Mouse (Mus musculus) layer of hippocampus, adult 9-10 months (tissue): ENCODE measurements around the gene Rp2.
"Not testable (repeated sequence)": the region's sequence is repeated elsewhere in the genome, so short reads cannot be mapped to it uniquely, and the experiment has no call there.

ENCODE experiments used
- DNase-seq: peaks from one replicate; pipeline ENCODE4 v3.0.0; 2022; ENCODE audit warnings: low spot score

Rp2 gene

DNA sequence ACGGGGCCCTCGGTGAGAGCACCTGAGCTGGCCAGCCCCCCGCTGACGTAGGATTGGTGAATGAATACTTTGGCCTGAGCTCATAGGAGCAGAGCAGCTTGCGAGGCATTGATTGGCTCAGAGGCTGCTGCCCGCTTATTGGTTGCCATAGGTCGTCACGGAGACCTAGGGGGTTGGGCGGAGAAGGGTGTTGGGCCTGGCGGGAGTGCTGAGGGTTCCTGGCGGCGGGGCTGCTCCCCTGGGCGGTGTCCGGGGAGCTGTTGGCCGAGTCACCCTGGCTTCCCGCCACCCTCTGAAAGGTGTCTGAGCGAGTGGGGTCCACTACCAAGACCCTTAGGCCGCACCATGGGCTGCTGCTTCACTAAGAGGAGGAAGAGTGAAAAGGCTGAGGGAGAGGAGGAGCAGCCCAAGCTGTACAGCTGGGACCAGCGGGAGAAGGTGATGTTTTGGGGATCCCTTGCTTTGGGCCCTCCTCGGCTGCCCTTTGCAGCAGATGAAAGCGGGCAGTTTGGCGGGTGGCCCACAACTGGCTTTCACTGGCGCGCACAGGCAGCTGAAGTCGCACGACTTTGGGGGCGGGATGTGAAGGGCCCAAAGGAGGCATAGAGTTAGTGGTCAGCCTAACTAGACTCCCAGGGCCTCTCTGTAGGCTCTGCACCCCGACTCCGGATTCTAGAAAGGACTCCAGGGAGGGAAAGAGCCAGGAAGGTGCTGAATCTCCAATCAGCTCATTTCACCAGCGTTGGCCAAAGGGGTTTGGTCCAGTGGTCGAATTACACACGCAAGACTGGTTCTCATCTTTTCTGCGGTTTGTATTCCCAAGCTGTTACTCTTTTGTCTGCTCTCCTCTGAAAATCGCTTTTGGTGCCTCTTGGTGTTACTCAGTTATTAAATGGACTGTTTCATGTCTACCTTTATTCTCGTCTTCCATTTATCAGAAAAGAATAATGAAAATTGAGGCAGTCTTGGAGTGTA is at the start of gene Rp2:
Rp2 (plus strand) TSS at position 91 of the 975 bp plus-strand sequence.
- peak; percentile 55 for DNase-seq

DNA sequence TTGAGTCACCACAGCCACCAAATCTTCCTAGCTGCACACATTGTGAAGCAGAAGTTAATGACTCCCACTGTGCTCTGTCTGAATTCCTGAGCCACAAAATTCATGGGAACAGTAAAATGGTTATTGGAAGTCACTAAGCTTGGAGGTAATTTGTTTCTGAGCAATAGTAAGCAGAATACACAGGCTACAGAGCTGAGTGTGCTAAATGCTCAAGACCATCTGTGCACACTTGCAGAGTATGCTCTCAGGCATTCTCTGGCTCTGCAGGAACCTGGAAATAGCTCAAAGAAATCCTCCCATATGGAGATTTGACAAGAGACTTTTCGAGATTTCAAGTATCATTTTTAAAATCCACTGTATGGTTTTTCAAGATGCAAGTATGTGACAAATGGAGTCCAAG is 31.5 kb upstream of the Rp2 start:
- DNase-seq, result no peak

- peak; percentile 42 for DNase-seq
Observed at GRCm38 (mm10) chrX:20335722-20336121, 28.6 kb upstream of the Rp2 start.

DNA sequence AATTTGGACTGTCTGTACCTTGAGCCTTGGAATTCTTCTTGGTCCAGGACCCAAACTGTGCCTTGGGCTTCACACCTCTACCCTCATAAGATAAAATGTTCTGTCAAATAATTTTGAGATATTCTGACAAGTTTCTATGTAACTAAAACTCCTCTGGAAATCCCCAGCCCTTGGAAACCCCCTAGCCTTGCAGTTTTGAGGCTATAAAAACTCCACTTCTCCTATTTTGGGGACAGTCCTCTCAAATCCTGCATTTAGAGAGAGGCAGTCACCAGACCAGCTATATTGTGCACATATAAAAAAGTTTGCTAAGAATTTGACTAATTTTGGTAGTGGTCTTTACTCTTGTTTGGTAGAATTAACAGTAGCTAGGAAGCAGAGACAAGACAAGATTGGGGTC is 19.3 kb upstream of the Rp2 start:
- no peak for DNase-seq

GRCm38 (mm10) chrX:20346355-20346754 is 17.9 kb upstream of the Rp2 start:
- no peak for DNase-seq

DNA sequence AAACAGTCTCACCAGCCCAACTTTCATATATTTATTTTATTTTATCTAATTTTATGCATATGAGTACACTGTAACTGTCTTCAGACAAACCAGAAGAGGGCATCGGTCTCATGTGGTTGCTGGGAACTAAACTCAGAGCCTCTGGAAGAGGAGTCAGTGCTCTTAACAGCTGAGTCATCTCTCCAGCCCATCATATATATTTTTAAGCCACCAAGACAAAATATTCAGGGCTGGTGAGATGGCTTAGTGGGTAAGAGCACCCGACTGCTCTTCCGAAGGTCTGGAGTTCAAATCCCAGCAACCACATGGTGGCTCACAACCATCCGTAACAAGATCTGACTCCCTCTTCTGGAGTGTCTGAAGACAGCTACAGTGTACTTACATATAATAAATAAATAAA is 14.0 kb upstream of the Rp2 start:
- DNase-seq, result not testable (repeated sequence)

GRCm38 (mm10) chrX:20355283-20355682 is 9.0 kb upstream of the Rp2 start:
- no peak for DNase-seq

GRCm38 (mm10) chrX:20356309-20356708 is 8.0 kb upstream of the Rp2 start:
- DNase-seq, result no peak

DNA sequence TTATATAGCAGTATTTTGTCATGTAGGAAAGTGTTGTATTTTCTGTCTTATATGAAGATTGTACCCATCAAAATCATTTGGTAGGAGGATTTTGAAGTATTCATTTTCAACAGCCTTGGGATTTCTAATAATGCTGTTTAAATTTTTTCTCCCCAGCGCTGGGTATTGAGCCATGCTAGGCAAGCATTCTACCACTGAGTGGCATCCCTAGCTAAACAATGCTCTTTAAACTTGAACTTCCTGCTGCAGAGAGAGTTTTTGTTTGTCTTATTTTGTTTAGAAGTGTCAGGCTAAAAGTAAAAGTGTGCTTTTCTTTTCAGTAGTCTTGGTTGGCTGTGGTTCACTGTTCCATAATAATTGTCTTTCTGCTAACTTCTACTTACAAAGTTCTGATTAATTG is 1.8 kb downstream of the Rp2 start:
- DNase-seq, result no peak

DNA sequence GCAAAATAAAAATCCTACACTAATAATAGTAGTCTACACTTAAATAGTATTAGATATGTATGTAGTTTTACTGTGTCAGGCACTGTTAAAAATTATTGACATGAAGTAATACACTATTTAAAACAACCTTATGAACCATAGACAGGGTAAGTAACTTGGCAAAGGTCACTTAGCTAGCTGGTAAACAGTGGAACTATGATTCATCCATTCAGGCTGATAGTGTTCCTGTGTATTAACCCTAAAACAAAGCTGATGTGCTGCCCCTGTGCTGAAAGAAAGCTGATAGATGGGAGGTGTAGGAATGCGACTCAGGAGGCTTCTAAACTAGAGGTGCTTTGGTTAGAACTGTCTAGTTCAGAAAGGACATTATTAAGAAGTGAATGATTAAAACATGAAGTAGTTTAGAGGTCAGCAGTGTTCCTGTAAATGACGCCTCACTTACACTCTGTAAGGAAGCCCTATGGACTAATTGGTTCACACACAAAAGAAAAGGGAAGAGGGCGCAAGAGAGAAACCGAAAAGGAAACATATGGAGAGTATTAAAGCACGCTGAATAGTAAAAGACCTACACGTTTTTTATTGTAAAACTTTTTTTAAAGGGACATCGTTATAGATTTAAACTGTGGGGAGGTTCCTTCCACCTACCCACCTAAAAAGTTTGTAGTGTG is 15.2 kb downstream of the Rp2 start:
- DNase-seq, result no peak

DNA sequence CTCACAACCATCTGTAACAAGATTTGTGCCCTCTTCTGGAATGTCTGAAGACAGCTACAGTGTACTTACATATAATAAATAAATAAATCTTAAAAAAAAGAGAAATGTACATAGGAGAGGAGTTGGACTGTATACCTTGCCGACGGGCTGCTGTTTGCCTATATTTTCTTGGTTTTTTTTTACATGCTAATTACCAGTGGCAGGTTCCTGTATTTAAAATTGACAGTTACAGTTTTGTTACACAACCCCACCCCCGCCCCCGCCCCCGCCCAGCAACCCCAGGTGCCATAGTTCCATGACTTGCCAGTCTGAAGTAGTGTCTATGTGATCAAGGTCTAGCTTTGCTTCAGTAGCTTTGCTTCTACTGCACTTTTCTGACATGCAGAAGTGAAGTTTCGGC is 18.0 kb downstream of the Rp2 start:
- no peak for DNase-seq

DNA sequence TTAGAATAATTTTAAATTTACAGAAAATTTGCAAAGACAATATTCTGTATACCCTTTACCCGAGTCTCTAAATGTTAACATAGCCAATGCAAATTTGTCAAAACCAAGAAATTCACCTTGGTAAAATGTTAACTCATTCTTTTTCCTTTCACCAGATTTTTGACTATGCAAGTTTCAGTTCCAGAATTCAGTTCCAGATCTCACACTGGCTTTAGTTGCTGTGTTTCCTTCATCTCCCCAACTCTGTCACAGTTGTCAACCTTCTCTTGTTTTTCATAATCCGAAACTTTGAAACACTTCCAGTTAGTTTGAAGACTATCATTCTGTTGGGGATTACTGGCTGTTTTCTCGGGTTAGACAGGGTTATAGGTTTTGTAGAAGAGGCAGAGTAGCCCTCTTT is 22.7 kb downstream of the Rp2 start:
- DNase-seq, result no peak

- not testable (repeated sequence) for DNase-seq
Observed at GRCm38 (mm10) chrX:20391964-20392363, 27.7 kb downstream of the Rp2 start.

- no peak for DNase-seq
Observed at GRCm38 (mm10) chrX:20392942-20393341, 28.7 kb downstream of the Rp2 start.

GRCm38 (mm10) chrX:20404068-20404467 is 39.8 kb downstream of the Rp2 start:
- no peak for DNase-seq

- no peak for DNase-seq
Observed at GRCm38 (mm10) chrX:20406909-20407308, 42.6 kb downstream of the Rp2 start.

DNA sequence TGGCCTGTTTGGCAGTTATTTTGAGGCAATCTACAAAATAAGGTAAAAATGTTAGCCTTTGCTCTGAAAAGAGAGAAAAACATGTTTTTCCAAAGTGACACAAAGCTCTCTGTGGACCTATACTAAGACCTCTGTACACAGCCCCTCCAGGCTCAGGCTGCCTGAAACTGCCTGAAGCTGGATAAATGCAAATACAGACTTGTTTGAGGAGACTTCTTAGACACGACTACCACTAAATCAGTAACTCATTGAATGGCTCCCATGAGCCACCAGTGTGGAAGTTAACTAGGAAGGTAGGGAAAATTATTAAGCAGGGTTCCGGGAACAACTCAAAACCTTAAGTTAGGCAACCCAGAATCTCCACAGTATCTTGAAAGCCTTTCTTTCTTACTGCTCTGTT is 43.4 kb downstream of the Rp2 start:
- DNase-seq, result no peak

DNA sequence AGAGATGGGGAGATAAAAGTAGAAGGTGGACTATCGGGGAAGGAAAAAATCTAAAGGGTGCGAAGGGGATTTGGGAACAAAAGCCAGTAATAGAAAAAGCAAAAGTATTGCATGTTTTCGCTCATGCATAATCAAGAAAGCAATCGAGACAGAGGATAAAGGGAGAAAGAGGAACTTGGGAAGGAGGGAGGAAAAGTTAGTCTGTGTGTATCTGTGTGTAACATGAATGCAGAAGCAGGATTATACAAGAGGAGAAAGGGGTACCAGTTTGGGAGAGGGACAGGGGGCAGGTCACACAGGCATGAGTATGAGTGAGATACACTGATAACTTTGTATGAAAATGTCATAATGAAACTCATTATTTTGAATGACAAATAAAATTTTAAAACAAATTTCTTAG is 47.1 kb downstream of the Rp2 start:
- no peak for DNase-seq

DNA sequence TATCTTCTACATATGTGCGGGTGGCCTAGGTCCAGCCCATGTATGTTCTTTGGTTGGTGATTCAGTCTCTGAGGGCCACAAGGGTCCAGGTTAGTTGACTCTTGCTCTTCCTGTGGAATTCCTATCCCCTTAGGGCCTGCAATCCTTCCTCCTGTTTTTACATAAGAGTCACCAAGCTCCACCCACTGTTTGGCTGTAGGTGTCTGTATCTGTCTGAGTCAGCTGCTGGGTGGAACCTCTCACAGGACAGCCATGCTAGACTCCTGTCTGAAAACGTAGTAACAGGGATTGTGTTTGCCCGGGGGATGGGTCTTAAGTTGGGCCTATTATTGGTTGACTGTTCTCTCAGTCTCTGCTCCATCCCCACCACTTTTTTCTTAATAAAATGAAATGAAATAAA is 47.9 kb downstream of the Rp2 start:
- no peak for DNase-seq

- DNase-seq, result no peak
Observed at GRCm38 (mm10) chrX:20414885-20415622, 50.8 kb downstream of the Rp2 start.

- DNase-seq, result no peak
Observed at GRCm38 (mm10) chrX:20418461-20418860, 54.2 kb downstream of the Rp2 start.

DNA sequence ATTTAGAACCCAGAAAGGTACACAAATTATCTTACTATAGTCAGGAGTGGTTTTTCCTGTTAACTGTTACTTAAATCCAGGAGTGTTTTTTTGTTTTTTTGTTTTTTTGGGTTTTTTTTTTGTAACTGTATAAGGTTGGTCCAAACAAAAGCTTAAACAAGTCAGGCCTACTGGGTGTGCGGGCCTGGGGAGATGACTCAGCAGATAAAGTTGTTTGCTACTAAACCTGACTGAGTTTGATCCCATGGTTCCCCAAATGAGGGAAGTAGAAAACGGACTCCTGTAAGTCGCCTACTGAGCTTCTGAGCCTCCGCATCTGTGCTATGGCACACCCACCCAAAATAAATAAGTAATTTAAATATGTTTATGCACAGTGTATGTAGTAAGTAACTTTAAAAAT is 55.3 kb downstream of the Rp2 start:
- no peak for DNase-seq
